Mouse (Mus musculus): ENCODE results near the gene Slain1.

Slain1 gene

DNA sequence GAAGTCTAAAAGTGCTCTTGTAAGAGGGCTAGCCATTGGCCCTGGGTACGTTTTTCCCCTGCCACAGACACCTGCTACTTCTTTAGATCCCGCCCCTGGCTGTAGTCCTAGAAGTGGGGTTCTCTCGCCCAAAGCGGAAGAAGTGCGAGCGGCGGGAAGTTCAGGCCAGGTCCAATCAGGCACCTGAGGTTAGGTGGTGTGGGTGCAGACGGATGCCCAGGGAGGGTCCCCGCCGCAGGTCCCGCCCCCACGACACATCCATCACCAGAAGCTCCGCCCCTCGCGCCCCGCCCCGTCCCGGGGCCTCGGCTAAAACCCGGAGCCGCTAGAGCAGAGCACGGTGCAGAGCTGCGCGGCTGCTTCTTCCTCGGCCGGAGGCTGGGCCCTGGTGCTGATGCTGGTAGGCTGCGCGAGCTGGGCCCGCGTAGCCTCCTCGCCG is at the start of gene Slain1:
Gene Slain1 (plus strand): TSS at position 333 of the 439 bp plus-strand sequence.
- peak; percentile 96 for DNase-seq (ENCODE audit: low spot score in 2 of 2)

DNA sequence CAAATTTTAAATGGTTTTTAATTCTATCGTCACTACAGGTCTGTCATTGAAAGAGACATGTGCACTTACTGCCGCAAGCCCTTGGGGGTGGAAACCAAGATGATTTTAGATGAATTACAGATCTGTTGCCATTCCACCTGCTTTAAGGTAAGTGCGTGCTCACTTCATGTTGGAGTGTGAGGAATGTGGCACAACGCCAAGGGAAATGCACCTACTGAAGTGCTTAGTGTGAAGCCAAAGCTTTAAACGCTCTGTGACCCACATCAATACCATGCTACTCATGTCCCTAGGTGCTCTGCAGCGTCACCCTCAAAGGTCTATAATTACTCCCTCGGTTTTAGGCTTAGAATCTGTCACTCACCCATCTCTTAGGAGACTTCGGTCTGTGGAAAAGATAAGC is 42.0 kb upstream of the Slain1 start:
- DNase-seq (ENCODE audit: low spot score in 2 of 2), result no peak

DNA sequence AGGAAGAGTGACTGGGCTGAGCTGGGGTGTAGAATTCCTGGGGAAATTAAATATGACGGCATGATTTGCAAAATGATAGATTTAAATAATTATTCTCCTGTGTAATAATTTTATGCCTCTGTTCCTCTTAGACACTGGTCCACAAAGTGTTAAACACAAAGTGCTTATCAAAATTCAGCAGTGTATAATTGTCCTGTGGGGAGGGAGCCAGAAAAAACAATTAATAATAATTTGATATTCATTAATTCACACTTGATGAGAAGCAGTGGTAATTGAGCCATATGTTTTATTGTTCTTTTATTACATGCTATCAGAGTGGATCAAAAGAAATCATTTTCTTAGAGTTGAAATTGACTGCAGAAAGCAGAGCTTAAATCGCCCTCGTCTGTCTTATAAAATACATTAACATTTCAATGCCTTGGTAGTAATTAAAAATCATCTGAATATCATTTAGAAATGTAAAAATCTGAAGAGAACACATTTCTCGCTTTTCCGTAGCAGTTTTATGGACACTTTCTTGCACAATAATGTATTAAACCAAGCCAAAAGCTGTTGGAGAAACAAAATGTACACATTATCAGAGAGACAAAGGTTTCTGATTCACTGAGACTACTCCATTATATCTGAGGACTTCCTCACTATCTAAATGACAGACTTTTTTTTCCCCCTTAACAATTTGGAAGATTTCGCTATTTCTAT is 36.3 kb upstream of the Slain1 start:
- no peak for DNase-seq (ENCODE audit: low spot score in 2 of 2)

DNA sequence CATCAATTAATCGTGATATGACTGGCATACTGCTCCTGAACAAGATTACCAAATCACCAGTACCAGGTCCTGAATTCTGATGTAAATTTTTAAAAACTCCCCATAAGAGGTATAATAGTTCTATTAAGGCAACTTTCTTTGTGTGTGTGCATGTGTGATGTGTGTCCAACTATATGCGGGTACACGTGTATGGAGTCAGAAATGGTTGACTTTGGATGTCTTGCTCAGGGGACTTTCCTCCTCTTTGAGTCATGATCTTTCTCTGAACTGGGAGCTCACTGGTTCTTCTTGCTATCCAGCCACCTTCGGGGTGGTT is 35.8 kb upstream of the Slain1 start:
- DNase-seq (ENCODE audit: low spot score in 2 of 2), result no peak

DNA sequence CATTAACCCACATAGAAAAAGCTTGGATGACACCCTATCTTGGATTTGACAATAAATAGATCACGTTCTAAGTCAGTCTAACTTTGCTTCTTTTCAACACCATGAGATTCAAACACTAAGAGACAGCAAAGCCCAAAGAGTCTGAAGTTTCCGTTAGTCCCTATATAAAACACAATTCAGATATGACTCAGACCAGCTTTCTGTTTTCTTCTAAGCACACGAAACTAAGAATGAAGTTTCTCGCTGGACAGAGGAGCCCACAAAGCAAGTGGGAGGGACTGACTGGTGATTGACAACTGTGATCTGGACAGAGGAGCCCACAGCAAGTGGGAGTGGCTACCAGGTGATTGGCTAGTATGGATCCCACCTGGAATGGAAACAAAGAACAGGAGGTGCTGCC is 30.3 kb upstream of the Slain1 start:
- no peak for DNase-seq (ENCODE audit: low spot score in 2 of 2)

DNA sequence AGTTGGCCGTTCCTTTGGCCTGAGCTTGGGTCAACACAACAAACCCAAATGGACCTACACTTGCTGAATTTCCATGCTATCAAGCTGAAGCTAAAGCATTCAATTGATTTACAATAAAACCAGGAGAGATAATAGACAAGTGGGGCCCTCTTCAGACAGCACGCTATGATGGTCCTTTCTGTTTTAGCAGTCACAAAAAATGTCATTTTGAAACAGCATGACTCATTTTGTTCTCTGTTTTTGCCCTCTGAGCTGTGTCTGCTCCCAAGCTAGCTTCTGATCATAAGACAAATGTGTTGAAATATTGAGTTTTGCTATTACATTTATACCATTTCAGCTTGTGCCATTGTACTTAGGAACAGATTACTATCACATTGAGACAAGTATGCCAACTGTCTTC is 28.8 kb upstream of the Slain1 start:
- DNase-seq (ENCODE audit: low spot score in 2 of 2), result no peak

DNA sequence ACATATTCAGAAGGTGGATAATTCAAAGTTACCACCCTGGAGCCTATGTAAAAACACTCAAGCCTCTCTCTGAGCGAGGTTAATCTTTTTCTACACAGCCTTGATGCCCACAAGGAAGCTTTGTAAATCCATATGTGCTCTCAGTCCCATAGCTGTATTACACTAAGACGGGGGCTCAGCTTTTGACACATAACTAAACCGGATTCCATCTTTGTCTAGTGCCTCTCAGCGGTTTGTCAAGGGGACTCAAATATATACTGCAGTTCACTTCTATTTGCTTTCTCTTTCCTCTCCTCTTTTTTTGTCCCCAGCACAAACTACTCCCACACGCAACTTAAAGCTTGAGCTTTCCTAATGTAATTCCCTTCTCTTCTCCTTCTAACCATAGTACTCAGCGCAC is 23.9 kb upstream of the Slain1 start:
- no peak for DNase-seq (ENCODE audit: low spot score in 2 of 2)

DNA sequence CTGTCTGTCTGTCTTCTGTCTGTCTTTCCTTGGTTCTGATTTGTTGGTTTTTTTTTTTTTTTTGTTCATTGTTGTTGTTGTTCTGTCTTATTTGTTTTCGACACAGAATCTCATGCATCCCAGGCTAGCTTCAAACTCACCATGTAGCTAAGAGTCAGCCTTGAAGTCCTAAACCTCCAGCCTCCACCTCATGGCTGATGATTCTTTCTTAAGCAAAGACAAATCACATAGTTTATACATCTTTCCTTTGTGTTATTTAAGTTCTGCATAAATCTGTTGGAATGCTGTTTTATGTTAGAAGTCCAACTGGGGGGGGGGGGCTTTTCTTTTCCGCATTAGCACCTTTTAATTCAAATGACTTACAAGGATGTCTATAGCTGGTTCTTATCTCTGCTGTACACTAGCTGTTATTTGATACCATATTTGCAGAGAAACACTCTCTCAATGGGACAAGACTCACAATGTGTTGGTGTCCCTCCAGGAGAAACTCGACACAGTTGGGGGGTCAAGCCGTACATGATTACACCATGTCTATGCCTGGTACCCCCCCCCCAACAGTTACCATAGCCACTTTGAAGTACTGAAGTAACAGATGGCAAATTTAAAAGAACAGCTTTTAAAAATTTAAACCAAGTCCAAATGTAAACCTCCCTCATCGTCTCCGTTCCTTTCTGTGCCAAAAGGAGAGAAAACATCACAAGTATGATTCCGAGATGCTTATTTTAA is 20.2 kb upstream of the Slain1 start:
- DNase-seq (ENCODE audit: low spot score in 2 of 2), result no peak

DNA sequence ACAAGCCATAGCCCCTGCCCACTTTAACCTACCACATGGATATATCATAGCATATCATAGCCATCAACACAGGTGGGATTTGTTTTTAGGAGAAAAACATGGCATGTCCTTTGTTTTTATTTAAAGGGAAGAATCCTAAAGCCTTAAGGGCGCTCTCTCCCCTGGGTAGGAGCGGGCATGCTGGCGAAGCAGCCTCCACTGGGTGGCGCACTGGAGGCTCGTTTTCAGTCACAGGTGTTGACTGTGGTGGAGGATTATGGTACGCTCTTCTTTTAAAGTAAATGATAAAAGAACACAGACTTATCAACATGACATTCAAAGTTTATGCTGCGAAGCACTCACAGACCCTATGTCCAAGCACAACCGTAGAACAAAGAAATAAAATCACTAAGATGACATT is 19.5 kb upstream of the Slain1 start:
- no peak for DNase-seq (ENCODE audit: low spot score in 2 of 2)

DNA sequence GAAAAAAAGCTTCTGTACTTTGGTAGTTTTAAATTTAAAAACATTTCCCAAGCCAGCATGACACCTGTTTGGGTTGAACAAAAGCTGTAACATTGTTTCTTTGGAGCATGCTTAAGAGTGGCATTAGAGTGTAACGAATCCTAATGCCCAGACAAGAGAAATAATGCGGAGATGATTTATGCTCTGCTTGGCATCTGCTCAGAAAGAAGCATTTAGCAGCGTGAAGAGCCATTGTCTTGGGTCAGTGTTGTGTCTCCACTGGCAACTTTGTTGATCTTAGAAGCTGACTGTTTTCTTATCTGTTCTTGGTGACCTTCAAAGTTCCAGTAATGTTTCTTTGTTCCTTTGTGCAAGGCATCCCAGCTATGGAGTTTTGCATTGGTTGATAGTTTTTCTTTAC is 6.1 kb upstream of the Slain1 start:
- no peak for DNase-seq (ENCODE audit: low spot score in 2 of 2)

DNA sequence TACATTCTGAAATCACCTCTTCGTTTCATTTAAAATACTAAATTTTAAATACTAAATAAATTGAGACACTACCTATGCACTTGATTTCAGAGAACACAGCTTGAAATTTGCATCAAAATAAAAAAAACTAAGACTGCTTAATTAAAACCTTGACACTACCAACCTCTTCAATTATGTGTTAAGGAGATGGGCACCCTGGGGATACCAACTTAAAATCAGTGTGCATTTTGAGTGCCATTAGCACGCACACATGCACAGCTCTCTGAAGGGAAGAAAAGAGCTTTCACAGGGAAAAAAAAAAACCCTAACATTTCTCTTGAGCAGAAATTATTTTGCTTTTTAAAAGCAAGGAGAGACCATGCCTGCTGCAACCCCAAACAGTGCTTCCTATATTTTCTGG is 2.0 kb upstream of the Slain1 start:
- DNase-seq (ENCODE audit: low spot score in 2 of 2), result no peak

DNA sequence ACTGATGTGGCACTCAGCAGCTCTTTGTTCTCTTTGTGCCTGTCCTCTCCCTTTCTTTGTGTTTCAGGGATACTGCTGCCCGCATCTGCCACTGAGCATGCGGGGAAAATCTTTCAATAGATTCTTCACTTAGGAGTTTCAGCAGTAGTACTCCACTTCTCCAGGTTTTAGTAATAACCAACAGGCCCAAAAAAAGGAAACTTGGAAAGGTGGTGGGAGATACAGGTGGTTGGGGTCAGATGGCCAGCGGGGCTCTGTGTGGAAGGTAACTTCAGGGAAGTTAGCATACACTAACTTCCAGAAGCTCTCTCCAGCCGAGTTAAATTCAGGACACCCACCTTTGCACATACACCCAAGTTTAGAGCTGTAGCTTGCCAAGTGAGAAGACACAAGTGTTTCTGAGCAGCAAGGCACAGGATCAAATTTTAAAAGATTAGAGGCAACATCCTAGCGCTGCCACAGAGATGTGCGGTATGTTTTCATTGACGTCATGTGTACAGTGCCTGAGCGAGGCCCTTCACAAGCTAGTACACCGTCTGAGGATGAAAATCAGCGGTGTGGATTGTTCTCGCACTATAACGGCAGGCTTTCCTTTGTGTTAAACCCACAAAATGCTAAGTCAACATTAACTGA is 1.3 kb upstream of the Slain1 start:
- no peak for DNase-seq (ENCODE audit: low spot score in 2 of 2)

DNA sequence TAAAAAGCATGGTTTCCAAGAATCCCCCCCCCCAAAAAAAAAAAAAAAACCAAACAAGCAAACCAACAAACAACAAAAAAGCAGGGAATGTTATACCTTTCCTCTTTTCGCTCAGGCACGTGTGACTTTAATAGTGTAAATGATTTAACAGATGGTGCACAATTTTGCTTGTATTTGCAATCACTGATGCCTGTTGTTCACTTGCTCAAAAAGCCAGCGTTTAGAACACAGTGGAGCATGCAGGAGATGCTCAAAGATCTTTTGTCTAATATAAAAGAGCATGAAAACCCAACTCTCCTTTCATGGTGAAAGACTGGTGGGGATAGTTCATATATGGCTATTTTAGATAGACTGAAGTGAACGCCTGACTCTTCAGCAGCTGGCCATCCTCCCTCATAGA is 726 bp upstream of the Slain1 start:
- DNase-seq (ENCODE audit: low spot score in 2 of 2), result no peak

DNA sequence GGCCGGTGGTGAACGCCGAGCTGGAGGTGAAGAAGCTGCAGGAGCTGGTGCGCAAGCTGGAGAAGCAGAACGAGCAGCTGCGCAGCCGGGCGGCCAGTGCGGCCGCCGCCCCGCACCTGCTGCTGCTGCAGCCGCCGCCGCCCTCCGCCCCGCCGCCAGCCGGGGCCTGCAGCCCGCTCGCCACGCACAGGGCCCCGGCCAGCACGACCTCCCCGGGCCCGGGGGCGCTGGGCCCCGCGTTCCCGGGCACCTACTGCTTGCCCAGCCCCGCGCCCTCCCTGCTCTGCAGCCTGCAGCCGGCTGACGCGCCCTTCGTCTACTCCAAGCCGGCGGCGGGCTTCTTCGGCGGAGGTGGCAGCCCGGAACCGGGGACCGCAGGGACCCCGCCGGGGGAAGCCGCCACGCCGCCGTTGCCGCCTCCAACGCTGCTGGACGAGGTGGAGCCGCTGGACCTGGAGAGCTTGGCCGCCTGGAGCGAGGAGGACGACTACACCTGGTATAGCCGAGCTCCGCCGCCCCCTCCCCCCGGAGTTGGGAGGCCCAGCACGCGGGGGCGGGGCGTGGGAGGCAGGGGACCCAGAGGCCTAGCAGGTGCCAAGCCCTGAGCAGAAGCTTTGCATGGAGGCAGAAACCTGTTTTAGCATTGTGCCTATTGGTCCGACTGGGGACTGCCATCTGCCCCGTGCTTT is 529 bp downstream of the Slain1 start:
- DNase-seq (ENCODE audit: low spot score in 2 of 2), result peak; percentile 76 to 80

DNA sequence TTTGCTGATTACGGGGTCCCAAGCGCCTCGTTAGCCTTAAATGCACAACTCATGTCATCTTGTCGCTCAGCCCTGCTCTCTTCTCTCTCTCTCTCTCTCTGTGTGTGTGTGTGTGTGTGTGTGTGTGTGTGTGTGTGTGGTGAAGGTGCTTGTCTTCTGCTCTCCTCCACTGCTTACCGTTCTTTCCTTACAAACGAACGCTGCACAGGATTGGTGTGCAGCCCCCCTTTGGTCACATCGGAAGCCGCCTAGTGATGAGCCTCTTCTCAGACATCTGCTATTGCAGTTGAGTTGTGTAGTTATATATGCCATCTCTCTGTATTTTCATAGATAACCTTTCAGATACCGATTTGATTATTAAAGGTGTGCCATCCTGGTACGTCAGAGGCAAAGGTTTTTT is 1.1 kb downstream of the Slain1 start:
- no peak for DNase-seq (ENCODE audit: low spot score in 2 of 2)

DNA sequence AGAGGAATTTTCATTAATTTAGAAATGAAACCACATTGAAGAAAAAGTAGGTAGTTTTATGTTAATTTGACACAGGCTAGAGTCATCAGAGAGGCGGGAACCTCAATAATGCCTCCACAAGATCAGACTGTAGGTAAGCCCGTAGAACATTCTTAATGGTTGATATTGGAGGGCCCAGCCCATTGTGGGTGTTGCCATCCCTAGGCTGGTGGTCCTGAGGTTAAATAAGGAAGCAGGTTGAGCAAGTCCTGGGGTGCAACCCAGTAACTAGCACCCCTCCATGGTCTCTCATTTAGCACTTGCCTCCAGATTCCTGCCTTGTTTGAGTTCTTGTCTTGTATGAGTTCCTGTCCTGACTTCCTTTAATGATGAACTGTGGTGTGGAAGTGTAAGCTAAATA is 1.5 kb downstream of the Slain1 start:
- no peak for DNase-seq (ENCODE audit: low spot score in 2 of 2)

DNA sequence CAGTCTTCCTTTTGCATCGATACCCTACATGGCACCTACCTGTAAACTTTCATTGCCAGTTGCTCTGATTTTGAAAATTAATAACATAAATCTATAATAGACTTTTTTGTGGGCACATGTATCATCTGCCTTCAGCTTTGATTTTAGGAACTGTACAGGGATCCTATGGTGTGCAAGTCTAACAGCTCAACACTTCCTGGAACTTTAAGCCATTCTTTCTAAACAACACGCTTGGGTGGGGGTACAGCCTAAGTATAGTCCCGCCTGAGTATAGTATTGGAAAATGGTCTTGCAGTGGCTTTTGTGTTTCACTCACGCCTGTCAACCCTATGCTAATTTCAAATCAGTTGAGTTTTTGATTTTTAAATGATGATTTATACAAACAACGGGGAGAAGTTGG is 2.5 kb downstream of the Slain1 start:
- DNase-seq (ENCODE audit: low spot score in 2 of 2), result no peak

DNA sequence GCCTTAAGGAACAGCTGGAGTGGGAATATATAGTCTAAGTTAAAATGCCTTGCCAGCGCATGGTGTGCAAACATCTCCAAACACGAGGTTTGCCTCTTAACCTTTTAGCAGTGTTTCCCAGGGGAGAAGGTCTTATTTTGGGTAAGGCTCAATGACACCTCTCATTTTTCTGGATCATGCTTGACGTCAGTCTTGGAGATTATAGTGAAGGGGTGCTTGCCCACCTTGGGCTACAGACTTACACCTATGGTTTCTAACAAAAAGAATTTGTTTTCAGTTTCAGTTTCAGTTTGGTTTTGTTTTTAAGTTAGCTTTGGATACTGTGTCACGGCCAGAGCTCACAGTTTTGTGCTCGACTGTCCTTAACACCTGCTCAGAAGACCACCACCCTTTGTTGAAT is 3.8 kb downstream of the Slain1 start:
- no peak for DNase-seq (ENCODE audit: low spot score in 2 of 2)

DNA sequence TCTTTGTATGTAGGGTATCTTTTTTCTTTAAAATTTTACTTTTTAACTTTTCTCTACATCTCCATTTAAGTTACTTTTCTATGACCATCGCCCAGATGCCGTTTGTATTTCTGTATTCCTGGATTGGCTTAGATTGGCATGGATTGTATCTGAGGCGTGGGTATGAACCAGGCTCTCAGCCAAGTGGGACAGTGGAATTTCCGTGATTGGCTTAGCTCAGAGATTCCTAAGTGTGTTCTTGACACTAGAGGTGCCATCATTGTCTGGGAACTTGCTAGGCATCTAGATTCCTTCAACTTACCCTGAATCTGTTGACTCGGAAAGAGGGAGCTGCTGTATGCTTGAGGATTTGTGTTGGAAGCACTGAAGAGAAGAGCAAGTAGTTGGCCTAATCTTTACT is 5.4 kb downstream of the Slain1 start:
- DNase-seq (ENCODE audit: low spot score in 2 of 2), result no peak

DNA sequence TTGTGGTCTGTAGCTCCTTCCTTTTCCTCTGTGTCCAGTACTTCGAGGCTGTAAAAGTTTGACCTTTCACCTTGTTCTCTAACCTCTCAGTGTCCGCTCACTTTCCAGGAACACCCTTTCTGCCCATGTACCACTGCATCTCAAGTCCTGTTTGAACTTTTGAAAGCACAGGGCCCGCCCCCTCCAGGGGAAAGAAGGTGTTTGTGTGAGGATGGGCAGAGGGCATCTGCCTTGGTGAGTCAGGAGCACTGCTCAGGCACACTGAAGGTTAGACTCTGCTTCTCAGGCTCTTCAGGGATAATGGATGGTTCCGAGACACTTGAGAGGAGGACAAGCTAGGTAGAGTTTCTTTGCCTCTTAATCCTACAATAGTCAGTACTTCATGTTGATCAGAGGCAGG is 7.8 kb downstream of the Slain1 start:
- DNase-seq (ENCODE audit: low spot score in 2 of 2), result no peak

DNA sequence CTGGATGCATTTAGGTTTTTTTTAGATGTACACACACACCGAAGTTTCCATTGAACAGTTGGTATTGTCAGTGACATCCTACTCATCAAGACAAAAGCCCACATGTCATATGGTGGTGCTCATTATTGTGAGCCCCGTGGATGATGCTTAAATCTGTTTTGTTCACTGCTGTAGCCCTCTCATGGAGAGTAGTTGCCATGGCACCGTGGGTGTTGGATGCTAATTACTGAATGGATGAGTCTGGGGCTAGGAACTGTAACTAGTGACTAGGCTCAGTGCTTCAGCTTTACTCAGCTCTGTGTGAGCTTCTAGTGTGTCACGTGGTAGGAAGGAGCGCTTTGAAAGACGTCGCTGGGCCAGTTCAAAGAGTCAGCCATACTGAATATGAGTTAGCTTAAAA is 13.0 kb downstream of the Slain1 start:
- DNase-seq (ENCODE audit: low spot score in 2 of 2), result no peak

DNA sequence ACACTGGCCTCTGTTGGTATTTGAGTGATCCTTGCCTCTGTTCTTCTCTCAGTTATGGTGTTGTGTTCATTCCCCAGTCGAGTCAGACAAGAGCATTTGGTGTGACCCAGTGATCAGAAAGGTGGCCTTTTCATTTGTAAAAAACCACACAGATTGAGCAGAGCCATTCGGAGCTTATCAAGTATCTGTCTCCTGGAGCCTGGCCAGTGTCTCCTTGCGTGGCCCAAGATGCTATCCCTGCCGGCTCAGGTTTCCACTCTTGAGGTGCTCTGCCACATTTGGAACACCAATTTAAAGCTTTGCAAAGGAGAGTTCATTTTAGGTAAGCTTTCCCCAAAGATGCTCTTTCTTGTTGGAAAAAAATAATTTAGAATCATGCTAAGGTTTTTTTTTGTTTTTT is 14.4 kb downstream of the Slain1 start:
- no peak for DNase-seq (ENCODE audit: low spot score in 2 of 2)
